Mouse (Mus musculus) embryo, embryonic 11.5 days (tissue): ENCODE measurements around the gene Tstd3.
A peak's percentile ranks its signal among the peaks of the same experiment; 100 is the strongest.
"Not testable (repeated sequence)": the region's sequence is repeated elsewhere in the genome, so short reads cannot be mapped to it uniquely, and the experiment has no call there.

Experiments used
- DNase-seq: peaks from one replicate; pipeline ENCODE4 v3.0.0-alpha.2; 2012; ENCODE audit warnings: low read depth, low spot score

Tstd3 gene

DNA sequence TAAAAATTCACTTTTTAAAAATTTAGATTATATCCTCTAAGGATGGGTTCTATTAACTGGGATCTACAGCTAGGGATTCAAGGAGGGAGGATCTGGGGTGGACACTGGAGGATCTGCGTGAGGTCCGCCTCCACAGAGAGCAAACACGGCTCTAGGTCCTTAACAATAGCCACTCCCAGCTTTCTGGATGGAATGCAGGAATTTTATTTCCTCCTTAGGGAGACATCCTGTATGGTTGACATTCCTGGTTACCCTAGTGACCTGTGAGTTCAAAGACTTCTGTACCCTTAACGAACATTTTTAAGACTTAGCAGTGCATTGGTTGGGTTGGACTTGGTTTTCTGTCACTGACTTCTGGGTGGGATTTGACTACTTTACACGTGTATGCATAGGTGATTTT, 21.3 kb downstream of the Tstd3 start:
- no peak for DNase-seq

DNA sequence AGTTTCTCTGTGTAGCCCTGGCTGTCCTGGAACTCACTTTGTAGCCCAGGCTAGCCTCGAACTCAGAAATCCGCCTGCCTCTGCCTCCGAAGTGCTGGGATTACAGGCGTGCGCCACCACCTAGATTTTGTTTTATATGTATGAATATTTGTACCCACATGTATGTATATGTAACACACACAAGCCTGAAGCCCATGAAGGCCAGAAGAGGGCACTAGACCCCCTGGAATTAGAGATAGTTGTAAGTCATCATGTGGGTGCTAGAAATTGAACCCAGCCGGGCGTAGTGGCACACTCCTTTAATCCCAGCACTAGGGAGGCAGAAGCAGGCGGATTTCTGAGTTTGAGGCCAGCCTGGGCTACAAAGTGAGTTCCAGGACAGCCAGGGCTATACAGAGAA, 22.9 kb downstream of the Tstd3 start:
- not testable (repeated sequence) for DNase-seq

DNA sequence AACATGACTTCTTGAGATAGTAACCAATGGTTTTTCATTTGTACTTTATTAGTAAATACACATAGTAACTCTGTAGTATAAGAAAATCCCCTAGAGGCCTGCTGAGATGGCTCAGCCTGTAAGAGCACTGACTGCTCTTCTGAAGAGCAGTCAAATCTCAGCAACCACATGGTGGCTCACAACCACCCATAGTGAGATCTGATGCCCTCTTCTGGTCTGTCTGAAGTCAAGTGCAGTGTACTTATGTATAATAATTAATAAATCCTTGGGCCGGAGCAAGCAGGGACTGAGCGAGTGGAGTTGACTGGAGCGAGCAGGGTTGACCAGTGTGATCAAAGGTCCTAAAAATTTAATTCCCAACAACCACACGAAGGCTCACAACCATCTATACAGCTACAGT, 27.8 kb downstream of the Tstd3 start:
- no peak for DNase-seq

- peak; percentile 84 for DNase-seq
Observed at GRCm38 (mm10) chr4:21727615-21728165, 39.3 kb downstream of the Tstd3 start, which contains the start of gene Ccnc. Gene Ccnc, plus strand, starts transcription at chr4:21727701.

DNA sequence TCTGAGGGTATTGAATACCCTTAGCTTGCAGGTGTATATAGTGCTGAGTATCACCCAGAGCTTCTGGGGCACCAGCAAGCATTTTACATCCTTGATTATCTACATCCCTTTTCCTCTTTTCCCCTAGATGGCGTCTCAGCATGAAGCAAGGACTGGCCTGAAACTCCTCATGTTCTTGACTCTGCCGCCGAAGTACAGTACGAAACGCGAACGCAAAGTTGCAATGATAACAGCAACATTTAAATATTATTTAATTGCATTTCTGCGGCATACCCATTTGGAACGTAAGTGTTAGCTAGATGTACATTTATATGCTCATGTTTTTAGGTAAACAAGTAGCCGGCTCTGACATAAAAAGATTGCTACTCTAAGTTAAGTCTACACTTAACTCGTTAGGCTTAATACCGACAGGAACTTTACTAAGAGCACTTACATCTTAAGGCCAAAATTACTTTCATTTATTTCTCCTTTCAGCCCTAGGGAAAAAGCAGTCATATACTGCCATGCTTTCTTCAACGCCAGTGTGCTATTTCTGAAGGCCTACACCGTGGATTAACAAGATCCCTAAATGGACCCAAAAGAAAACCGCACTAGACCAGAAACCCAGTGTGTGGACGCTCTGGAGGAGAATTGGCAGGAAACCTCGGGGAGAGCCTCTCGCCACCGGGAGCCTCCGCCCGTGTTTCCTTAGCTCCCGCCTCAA, 39.9 kb downstream of the Tstd3 start:
- DNase-seq, result peak; percentile 43

DNA sequence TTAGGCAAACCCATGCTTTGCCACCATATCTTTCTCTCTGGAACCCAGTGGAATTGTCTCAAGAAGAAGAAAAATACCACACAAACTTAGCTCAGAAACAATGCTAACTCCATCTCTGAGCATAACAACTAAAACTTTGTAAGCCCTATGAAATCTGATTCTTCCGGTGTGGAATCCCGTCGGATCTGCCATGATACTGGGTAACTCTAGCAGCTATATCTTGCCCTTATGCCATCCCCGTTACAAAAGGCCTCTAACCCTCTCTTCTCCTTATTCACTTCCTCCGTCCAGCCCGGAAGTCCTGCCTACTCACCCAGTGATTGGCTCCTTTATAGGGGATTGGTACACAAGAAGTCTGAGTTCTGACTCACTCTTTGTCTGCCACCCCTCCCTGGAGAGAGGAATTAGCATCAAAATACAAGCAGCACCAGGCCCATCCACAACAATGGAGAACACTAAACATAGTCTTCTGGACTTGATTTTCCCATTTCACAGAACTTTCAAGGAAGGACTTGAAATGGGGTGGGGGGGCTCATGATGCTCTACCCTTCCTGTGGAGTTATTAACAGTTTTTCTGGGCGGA, 44.2 kb downstream of the Tstd3 start:
- no peak for DNase-seq

GRCm38 (mm10) chr4:21712147-21712546, 54.9 kb downstream of the Tstd3 start:
- DNase-seq, result peak; percentile 82
